17 mouse cellular contexts compared by ENCODE assay signal in genomic region chr2:11801299-11801930, GRCm38 (mm10). TPM values are rescaled to one million over a fixed set of nuclear protein-coding genes. Genes with fewer than 3 reads are reported as not detected.
DNase-seq lines count a peak whose midpoint lies in the region; ATAC-seq lines count a peak whose summit lies in the region.
"Had no signal": no experiment of that assay in that cellular context is flagged by ENCODE, and none has a peak within 500 bp of the region (broad histone marks: within the 10 kb centered on the region; RNA-seq: fewer than 3 reads in every experiment).

No protein-coding gene starts in this region.

- ATAC-seq in CD4-positive, CD25-positive, alpha-beta regulatory T cell, adult 4 months, result peak; percentile 84
- ATAC-seq: forebrain, embryonic 13.5 days; forebrain, postnatal 0 days had no signal

- DNase-seq in thymus, postnatal 0 days (ENCODE audit: low spot score), result peak; percentile 35
- no peak for DNase-seq in thymus, adult 18-20 months
- peak; percentile 26 for DNase-seq in naive thymus-derived CD4-positive, alpha-beta T cell, adult 2 months (ENCODE audit: low read depth)
- no peak for DNase-seq in ovary, adult 18-20 months (ENCODE audit: low spot score)
- DNase-seq in frontal cortex, postnatal 25 days (ENCODE audit: low spot score in 2 of 2), result no peak
- no peak for DNase-seq in natural killer cell, adult 2 months (ENCODE audit: low spot score in 2 of 2)
- DNase-seq: adrenal gland, adult 8-10 months; adrenal gland, postnatal 36 days; B cell, adult 2 months; cerebellum, adult 2 months; cerebellum, postnatal 10 days; forebrain, postnatal 0 days; gastrocnemius, adult 2 months; gastrocnemius, postnatal 25 days; heart, postnatal 36 days had no signal

RNA-seq across cellular contexts. Expression of gene Ankrd16, which starts 23.7 kb away (rescaled TPM):
- 28.3 and 41.2 TPM in 2 replicates for polyA plus RNA-seq in thymus, postnatal 0 days (2015; fragmentation: Nextera tagmentation; extraction: Ambion mirVana)
- 10 to 100 TPM; 37.1 to 38.8 TPM for polyA plus RNA-seq in CD4-positive, CD25-positive, alpha-beta regulatory T cell, adult 4 months (2017; shearing (Covaris generic))

RNA-seq across cellular contexts. Expression of gene Fbh1, which starts 24.0 kb away (rescaled TPM):
- polyA plus RNA-seq in thymus, postnatal 0 days (2015; fragmentation: Nextera tagmentation; extraction: Ambion mirVana), result 63.0 and 65.7 TPM in 2 replicates
- 10 to 100 TPM; 44.6 to 48.6 TPM for polyA plus RNA-seq in CD4-positive, CD25-positive, alpha-beta regulatory T cell, adult 4 months (2017; shearing (Covaris generic))

Comparison
In these comparisons a context has a peak if more than half of its experiments do, and no peak if none do; other contexts are left out.
1. DNase-seq: peak in thymus, postnatal 0 days (single experiment) and naive thymus-derived CD4-positive, alpha-beta T cell, adult 2 months (single experiment); none in thymus, adult 18-20 months (0 of 2), ovary, adult 18-20 months (single experiment), frontal cortex, postnatal 25 days (0 of 2) and natural killer cell, adult 2 months (0 of 2).